Mouse (Mus musculus) adrenal gland, postnatal 25 days (tissue): ENCODE results near the gene Jrkl. TPM values are rescaled to one million over a fixed set of nuclear protein-coding genes. Genes with fewer than 3 reads are reported as not detected.
A peak's percentile ranks its signal among the peaks of the same experiment; 100 is the strongest.

ENCODE experiments used
- DNase-seq: peaks from one replicate; pipeline ENCODE4 v3.0.0; 2021; ENCODE audit warnings: mixed read lengths
- long read RNA-seq: library from polyadenylated mRNA; stranded (forward); transcript quantifications from one replicate; pipeline ENCODE4 v2.0.0, GENCODE M21; 2021
- total RNA-seq: library from RNA; stranded (reverse); gene quantifications from 2 replicates; pipeline ENCODE4 v1.2.3, GENCODE M21; 2021

The Jrkl gene
- 11.7 and 12.5 TPM in 2 replicates for total RNA-seq
- long read RNA-seq, transcript Jrkl-201 (1 exons, 3,223 nt), result major isoform, 9 of 9 reads
- long read RNA-seq, partial matches to known transcripts, result 0 of 9 reads
- long read RNA-seq, other reads (novel, unspliced or antisense), result 0 of 9 reads

DNA sequence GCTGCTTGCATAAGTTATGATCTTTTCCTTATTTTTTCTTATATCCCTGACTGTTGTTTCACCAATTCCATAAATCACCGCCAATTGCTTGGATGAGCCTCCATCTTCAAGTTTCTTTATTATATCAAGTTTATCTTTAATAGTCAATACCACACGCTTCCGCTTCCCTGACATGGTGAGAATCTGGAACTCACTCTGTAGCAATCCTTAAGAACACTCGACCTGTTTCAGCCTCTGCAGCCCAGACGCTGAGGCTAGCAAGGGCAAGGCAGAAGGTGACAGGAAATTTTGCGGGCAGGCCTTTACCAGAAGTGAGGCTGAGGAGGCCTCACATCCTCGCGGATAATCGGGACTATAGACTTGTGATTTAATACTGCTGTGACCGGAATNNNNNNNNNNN lies at the start of gene Jrkl:
Jrkl (minus strand) TSS at position 349 of the 400 bp plus-strand sequence.
- no peak for DNase-seq

- DNase-seq, result no peak
Observed at GRCm38 (mm10) chr9:13287482-13287881, 41.9 kb upstream of the Jrkl start.

GRCm38 (mm10) chr9:13273219-13273618 lies 27.6 kb upstream of the Jrkl start:
- no peak for DNase-seq

GRCm38 (mm10) chr9:13260980-13261379 lies 15.4 kb upstream of the Jrkl start:
- DNase-seq, result no peak

DNA sequence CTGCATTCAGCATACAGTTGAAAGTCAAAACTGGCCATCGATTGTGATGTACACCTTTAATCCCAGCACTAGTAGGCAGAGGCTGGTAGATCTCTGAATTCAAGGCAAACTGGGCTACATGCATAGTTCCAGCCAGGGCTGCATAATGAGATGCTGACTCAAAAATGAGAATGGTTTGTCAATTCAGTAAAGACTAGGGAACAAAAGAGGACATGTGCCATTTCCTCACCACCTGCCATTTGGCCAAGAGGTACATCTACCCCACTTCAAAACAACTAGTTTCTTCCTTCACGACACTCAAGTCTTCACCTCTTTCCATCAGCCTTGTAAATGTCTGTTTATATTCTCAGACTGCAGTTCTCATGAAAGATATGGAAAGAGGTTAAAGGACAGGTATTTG lies 12.5 kb upstream of the Jrkl start:
- DNase-seq, result no peak

GRCm38 (mm10) chr9:13256726-13257125 lies 11.1 kb upstream of the Jrkl start:
- DNase-seq, result no peak

DNA sequence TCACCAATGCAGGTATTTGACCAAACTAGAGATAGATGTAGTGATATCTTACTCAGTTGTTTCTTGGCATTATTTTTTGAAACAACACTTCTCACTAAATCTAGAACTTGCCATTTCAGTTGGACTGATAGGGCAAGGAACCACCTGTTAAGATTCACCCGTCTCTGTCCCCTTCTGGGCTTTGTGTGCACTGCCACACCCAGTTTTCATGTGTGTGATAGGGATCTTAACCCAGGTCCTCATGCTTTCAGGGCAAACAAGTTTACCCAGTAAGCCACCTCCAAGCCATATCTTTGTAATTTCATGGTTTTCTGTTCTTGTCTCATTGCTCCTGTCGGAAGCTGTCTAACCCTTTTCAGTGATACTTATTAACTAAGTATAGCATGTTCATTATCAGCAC lies 5.6 kb upstream of the Jrkl start:
- DNase-seq, result no peak

GRCm38 (mm10) chr9:13248104-13248503 lies 2.5 kb upstream of the Jrkl start:
- DNase-seq, result no peak

DNA sequence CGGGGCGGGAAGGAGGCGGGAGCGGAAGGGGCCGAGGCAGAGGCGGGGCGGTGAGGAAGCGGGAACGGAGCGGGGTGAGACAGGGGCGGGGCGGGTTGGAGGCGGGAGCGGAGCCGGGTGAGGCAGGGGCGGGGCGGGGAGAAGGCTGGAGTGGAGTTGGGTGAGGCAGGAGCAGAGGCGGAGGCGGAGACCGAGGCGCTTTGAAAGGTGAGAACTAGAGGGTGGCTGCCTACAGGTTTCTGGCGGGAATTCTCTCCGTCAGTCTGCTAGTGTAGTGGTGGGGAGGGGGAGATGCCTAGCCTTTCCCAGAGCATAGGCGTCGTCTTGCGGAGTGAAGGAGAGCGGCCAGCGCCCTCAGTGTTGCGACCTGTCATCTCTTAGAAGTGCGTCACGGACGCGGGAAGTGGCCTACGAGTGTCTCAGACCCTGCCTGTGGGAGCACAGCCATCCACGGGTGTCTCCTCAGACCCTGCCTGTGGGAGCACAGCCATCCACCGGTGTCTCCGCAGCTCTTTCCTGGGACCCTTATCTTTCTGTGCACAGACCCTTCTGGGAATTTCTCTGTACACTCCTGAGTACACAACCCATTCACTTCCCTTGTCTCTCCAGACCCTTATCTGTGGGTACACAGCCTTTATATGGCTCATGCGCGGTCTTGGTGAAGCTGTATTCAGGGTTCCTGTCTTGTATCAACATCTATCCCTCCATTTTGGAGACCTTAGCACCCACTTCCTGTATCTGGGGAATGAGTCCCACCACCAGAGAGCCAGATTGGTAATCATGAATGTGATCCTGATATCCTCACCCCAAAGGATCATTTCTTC lies 1.4 kb upstream of the Jrkl start, which contains the start of gene Ccdc82:
Ccdc82 (plus strand) TSS at position 141 of the 824 bp plus-strand sequence.
- DNase-seq, result peak; percentile 97

GRCm38 (mm10) chr9:13242321-13242720 lies 3.3 kb downstream of the Jrkl start:
- no peak for DNase-seq

- DNase-seq, result no peak
Observed at GRCm38 (mm10) chr9:13231545-13232216, 13.9 kb downstream of the Jrkl start.

GRCm38 (mm10) chr9:13230553-13230952 lies 15.1 kb downstream of the Jrkl start:
- DNase-seq, result no peak

DNA sequence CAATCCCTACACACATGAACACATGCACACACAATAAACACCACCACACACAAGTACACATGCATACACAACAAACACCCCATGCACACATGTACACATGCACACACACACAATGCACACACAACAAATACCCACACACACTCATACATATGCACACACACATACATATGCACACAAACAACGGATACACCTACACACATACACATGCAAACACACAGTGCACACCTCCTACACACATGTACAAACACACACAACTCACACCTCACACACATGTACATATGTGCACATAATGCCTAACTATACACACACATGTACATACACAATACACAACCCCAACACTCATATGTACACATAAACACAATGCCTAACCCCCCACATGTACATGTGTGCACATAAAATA lies 19.8 kb downstream of the Jrkl start:
- no peak for DNase-seq

DNA sequence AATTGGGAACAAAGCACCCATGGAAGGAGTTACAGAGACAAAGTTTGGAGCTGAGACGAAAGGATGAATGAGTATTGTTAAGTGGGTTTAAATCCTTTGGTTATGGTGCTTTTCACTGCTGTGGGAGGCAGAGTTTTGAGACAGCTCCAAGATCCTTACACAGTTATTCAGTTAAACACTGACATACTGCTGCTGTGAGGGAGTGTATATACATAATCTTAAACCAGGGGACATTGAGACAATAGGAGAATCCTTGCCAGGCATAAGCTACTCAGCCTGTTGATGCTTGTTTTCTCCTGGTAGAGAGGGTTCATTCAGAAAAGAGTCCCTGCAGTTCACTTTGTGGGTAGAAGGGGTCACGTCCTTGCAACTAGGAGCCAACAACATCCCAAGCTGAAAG lies 39.3 kb downstream of the Jrkl start:
- no peak for DNase-seq

DNA sequence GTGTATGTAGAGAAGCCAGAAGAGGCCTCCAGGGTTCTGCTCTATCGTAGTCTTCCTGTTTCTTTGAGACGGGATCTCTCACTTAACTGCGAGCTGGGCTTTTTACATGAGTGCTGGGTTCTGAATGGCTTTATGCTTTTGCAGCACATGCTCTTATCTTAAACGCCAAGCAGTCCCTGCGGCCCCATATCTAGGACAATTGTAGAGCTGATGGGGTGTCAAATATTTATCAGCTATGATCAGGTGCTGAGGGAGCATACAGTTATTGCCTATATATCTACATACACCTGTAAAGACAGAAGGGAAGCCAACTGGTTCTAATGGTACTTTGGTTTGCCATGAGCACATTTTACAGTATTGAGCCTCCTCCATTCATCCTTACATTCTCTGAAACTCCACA lies 41.9 kb downstream of the Jrkl start:
- DNase-seq, result no peak

GRCm38 (mm10) chr9:13203109-13203508 lies 42.5 kb downstream of the Jrkl start:
- no peak for DNase-seq

- DNase-seq, result no peak
Observed at GRCm38 (mm10) chr9:13200079-13200478, 45.5 kb downstream of the Jrkl start.

DNA sequence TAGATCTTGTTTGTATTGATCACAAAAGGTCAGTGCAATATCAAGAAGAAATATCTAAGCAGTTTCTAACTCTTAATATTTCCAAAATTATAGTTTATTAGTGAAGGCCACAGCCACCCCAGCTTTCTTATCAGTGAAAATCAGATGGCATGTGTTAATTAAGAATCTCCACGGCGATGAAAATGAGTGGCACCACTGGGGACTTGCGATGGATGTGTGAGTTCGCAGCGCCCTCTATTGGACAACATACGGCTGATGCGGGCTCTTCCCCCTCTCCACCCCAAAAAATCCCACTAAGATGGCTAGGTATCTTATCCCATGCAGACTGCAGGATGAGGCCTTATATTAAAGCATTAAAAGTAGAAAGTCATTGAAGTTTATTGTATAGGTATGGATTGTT lies 49.9 kb downstream of the Jrkl start:
- DNase-seq, result peak; percentile 1

DNA sequence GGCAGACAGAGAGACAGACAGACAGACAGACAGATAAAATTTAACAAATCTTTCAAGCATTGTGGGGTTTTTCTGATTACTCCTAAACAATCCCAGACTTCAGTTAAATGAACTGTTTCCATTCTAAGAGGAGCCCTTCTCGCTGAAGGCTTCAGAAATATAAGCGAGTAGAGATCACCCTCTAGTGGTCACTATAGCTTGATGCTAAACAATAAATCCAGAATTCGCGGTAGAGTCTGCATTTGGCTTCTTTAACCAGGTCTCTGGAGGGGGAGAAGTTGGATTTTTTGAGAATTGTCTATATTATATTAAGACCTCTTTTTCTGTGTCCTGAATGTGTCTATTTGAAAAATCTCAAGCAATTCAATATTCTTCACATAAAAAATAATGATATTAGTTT lies 50.4 kb downstream of the Jrkl start:
- DNase-seq, result no peak

- no peak for DNase-seq
Observed at GRCm38 (mm10) chr9:13194619-13195018, 51.0 kb downstream of the Jrkl start.
